Mouse (Mus musculus): ENCODE measurements around the gene Blnk.

GRCm38 (mm10) chr19:41007326-41007725 is 13.0 kb upstream of the Blnk start:
- TF ChIP-seq UBTF (IDR thresholded peaks at IDR 0.05; ENCODE audit: borderline replicate concordance, insufficient read depth, low read depth, low read length) (no peak), JUND (IDR thresholded peaks at IDR 0.05; ENCODE audit: low read depth, low read length) (no peak), CTCF (IDR thresholded peaks at IDR 0.05 in 2 of 3, conservative IDR thresholded peaks at IDR 0.05 in 1 of 3; ENCODE audit: control insufficient read depth in 1 of 3, insufficient read depth in 1 of 3, low read depth in 2 of 3, low read length in 3 of 3, poor library complexity in 1 of 3, severe bottlenecking in 1 of 3) (no peak), E2F4 (IDR thresholded peaks at IDR 0.05; ENCODE audit: borderline replicate concordance, low read depth, low read length) (no peak), TAL1 (IDR thresholded peaks at IDR 0.05; ENCODE audit: low read length) (no peak), CHD1 (IDR thresholded peaks at IDR 0.05; ENCODE audit: low read depth, low read length) (no peak), RAD21 (IDR thresholded peaks at IDR 0.05; ENCODE audit: low read depth, low read length) (no peak), ZNF384 (IDR thresholded peaks at IDR 0.05; ENCODE audit: low read depth, low read length) (no peak), POLR2AphosphoS5 (IDR thresholded peaks at IDR 0.05; ENCODE audit: borderline replicate concordance, low read depth, low read length) (no peak), MAFK (IDR thresholded peaks at IDR 0.05; ENCODE audit: borderline replicate concordance, low read depth, low read length) (no peak), POLR2AphosphoS2 (IDR thresholded peaks at IDR 0.05; ENCODE audit: low read length) (no peak), POLR2A (IDR thresholded peaks at IDR 0.05; ENCODE audit: control insufficient read depth in 1 of 2, insufficient read depth in 1 of 2, low read depth in 1 of 2, low read length in 2 of 2, poor library complexity in 1 of 2) (no peak)
